7 mouse cellular contexts compared by ENCODE assay signal in genomic region chr4:134915223-134916050, GRCm38 (mm10). TPM values are rescaled to one million over a fixed set of nuclear protein-coding genes. Genes with fewer than 3 reads are reported as not detected.
DNase-seq lines count a peak whose midpoint lies in the region; ATAC-seq lines count a peak whose summit lies in the region.

No protein-coding gene starts in this region.

- DNase-seq in lung, postnatal 10 days: no peak
- no peak for DNase-seq in spleen, postnatal 36 days (ENCODE audit: low spot score in 2 of 2)
- DNase-seq in cerebellum, adult 9-10 months: no peak

- H3K9me3 ChIP-seq in lung, embryonic 15.5 days: no peaks in the 10 kb centered on the region
- H3K9me3 ChIP-seq in embryonic facial prominence, embryonic 12.5 days: no peaks in the 10 kb centered on the region
- no peaks in the 10 kb centered on the region for H3K9me3 ChIP-seq in hindbrain, embryonic 13.5 days
- no peaks in the 10 kb centered on the region for H3K9me3 ChIP-seq in midbrain, embryonic 16.5 days (replicated peaks; ENCODE audit: control insufficient read depth, low read length, poor library complexity, severe bottlenecking)

- H3K27me3 ChIP-seq in lung, embryonic 15.5 days: no peaks in the 10 kb centered on the region
- no peaks in the 10 kb centered on the region for H3K27me3 ChIP-seq in embryonic facial prominence, embryonic 12.5 days
- no peaks in the 10 kb centered on the region for H3K27me3 ChIP-seq in hindbrain, embryonic 13.5 days
- no peaks in the 10 kb centered on the region for H3K27me3 ChIP-seq in midbrain, embryonic 16.5 days (ENCODE audit: control insufficient read depth, insufficient read depth, low read depth, low read length)

- H3K36me3 ChIP-seq in lung, embryonic 15.5 days: peaks cover 18% of the 10 kb centered on the region; the same call in 1 of the 2 replicates
- peaks cover 13% of the 10 kb centered on the region for H3K36me3 ChIP-seq in embryonic facial prominence, embryonic 12.5 days
- peaks cover 15% of the 10 kb centered on the region for H3K36me3 ChIP-seq in hindbrain, embryonic 13.5 days
- no peaks in the 10 kb centered on the region for H3K36me3 ChIP-seq in midbrain, embryonic 16.5 days (ENCODE audit: control insufficient read depth, insufficient read depth, low read length)

- H3K4me3 ChIP-seq in lung, embryonic 15.5 days: peak overlapping the region; percentile 89
- peak overlapping the region; percentile 86 for H3K4me3 ChIP-seq in embryonic facial prominence, embryonic 12.5 days
- H3K4me3 ChIP-seq in hindbrain, embryonic 13.5 days: peak overlapping the region; percentile 94
- H3K4me3 ChIP-seq in midbrain, embryonic 16.5 days (ENCODE audit: low read depth, low read length): peak overlapping the region; percentile 79

- peak overlapping the region; percentile 65 for H3K4me2 ChIP-seq in lung, embryonic 15.5 days
- peak overlapping the region; percentile 54 for H3K4me2 ChIP-seq in embryonic facial prominence, embryonic 12.5 days (replicated peaks)
- peak overlapping the region; percentile 69 for H3K4me2 ChIP-seq in hindbrain, embryonic 13.5 days
- peak overlapping the region; percentile 53 for H3K4me2 ChIP-seq in midbrain, embryonic 16.5 days (ENCODE audit: low read length)

- WGBS in lung, embryonic 15.5 days: 50% methylated on average over 14 of the region's 14 CpGs
- 58% methylated on average over 14 of the region's 14 CpGs for WGBS in embryonic facial prominence, embryonic 12.5 days
- WGBS in hindbrain, embryonic 13.5 days: 59% methylated on average over 14 of the region's 14 CpGs
- 59% methylated on average over 14 of the region's 14 CpGs for WGBS in midbrain, embryonic 16.5 days

- peaks cover 17% of the 10 kb centered on the region for H3K4me1 ChIP-seq in lung, embryonic 15.5 days
- peaks cover 8% of the 10 kb centered on the region; the same call in 1 of the 2 replicates for H3K4me1 ChIP-seq in embryonic facial prominence, embryonic 12.5 days
- peaks cover 22% of the 10 kb centered on the region for H3K4me1 ChIP-seq in hindbrain, embryonic 13.5 days (replicated peaks)
- H3K4me1 ChIP-seq in midbrain, embryonic 16.5 days (ENCODE audit: control insufficient read depth, insufficient read depth, low read length): peaks cover 9% of the 10 kb centered on the region

- no peak for ATAC-seq in lung, embryonic 15.5 days (ENCODE audit: borderline replicate concordance, extremely low read depth, low FRiP score, low TSS enrichment)
- peak; percentile 57; the same call in 1 of the 2 replicates for ATAC-seq in embryonic facial prominence, embryonic 12.5 days (ENCODE audit: insufficient number of reproducible peaks, insufficient read depth, low FRiP score, low TSS enrichment)
- peak; percentile 65 for ATAC-seq in hindbrain, embryonic 13.5 days (ENCODE audit: low FRiP score)
- ATAC-seq in midbrain, embryonic 16.5 days: peak; percentile 54

- peak overlapping the region; percentile 84; the same call in 1 of the 2 replicates for H3K9ac ChIP-seq in lung, embryonic 15.5 days
- peak overlapping the region; percentile 94 for H3K9ac ChIP-seq in embryonic facial prominence, embryonic 12.5 days
- H3K9ac ChIP-seq in hindbrain, embryonic 13.5 days: peak overlapping the region; percentile 95
- H3K9ac ChIP-seq in midbrain, embryonic 16.5 days (ENCODE audit: low read depth, low read length): peak overlapping the region; percentile 92

- H3K27ac ChIP-seq in lung, embryonic 15.5 days: peak overlapping the region; percentile 89; the same call in 1 of the 2 replicates
- peak overlapping the region; percentile 91 for H3K27ac ChIP-seq in embryonic facial prominence, embryonic 12.5 days
- peak overlapping the region; percentile 95; the same call in 1 of the 2 replicates for H3K27ac ChIP-seq in hindbrain, embryonic 13.5 days
- peak overlapping the region; percentile 89 for H3K27ac ChIP-seq in midbrain, embryonic 16.5 days (ENCODE audit: low read length)

RNA-seq across cellular contexts. Expression of gene Tmem50a, which starts 0.6 kb away (rescaled TPM):
- polyA plus RNA-seq in lung, embryonic 15.5 days (2015; fragmentation: Nextera tagmentation; extraction: Ambion mirVana): 172 and 184 TPM in 2 replicates
- 160 and 161 TPM in 2 replicates for polyA plus RNA-seq in embryonic facial prominence, embryonic 12.5 days (2016; fragmentation: Nextera tagmentation; extraction: Ambion mirVana)
- 211 and 212 TPM in 2 replicates for polyA plus RNA-seq in hindbrain, embryonic 13.5 days (2015; fragmentation: Nextera tagmentation; extraction: Ambion mirVana)
- polyA plus RNA-seq in midbrain, embryonic 16.5 days (2015; fragmentation: Nextera tagmentation; extraction: Ambion mirVana): 237 and 253 TPM in 2 replicates

RNA-seq across cellular contexts. Expression of gene Rsrp1, which starts 8.0 kb away (rescaled TPM):
- polyA plus RNA-seq in lung, embryonic 15.5 days (2015; fragmentation: Nextera tagmentation; extraction: Ambion mirVana): 369 and 412 TPM in 2 replicates
- 496 and 536 TPM in 2 replicates for polyA plus RNA-seq in embryonic facial prominence, embryonic 12.5 days (2016; fragmentation: Nextera tagmentation; extraction: Ambion mirVana)
- polyA plus RNA-seq in hindbrain, embryonic 13.5 days (2015; fragmentation: Nextera tagmentation; extraction: Ambion mirVana): 538 and 556 TPM in 2 replicates
- polyA plus RNA-seq in midbrain, embryonic 16.5 days (2015; fragmentation: Nextera tagmentation; extraction: Ambion mirVana): 576 and 581 TPM in 2 replicates

RNA-seq across cellular contexts. Expression of gene Syf2, which starts 15.3 kb away (rescaled TPM):
- 64.0 and 73.8 TPM in 2 replicates for polyA plus RNA-seq in lung, embryonic 15.5 days (2015; fragmentation: Nextera tagmentation; extraction: Ambion mirVana)
- polyA plus RNA-seq in embryonic facial prominence, embryonic 12.5 days (2016; fragmentation: Nextera tagmentation; extraction: Ambion mirVana): 75.3 and 77.2 TPM in 2 replicates
- 65.5 and 70.4 TPM in 2 replicates for polyA plus RNA-seq in hindbrain, embryonic 13.5 days (2015; fragmentation: Nextera tagmentation; extraction: Ambion mirVana)
- polyA plus RNA-seq in midbrain, embryonic 16.5 days (2015; fragmentation: Nextera tagmentation; extraction: Ambion mirVana): 61.9 and 64.7 TPM in 2 replicates

RNA-seq across cellular contexts. Expression of gene Rhd, which starts 51.1 kb away (rescaled TPM):
- 2.3 and 5.4 TPM in 2 replicates for polyA plus RNA-seq in lung, embryonic 15.5 days (2015; fragmentation: Nextera tagmentation; extraction: Ambion mirVana)
- 6.8 and 8.5 TPM in 2 replicates for polyA plus RNA-seq in embryonic facial prominence, embryonic 12.5 days (2016; fragmentation: Nextera tagmentation; extraction: Ambion mirVana)
- 1.3 and 2.3 TPM in 2 replicates for polyA plus RNA-seq in hindbrain, embryonic 13.5 days (2015; fragmentation: Nextera tagmentation; extraction: Ambion mirVana)
- 1.3 and 1.4 TPM in 2 replicates for polyA plus RNA-seq in midbrain, embryonic 16.5 days (2015; fragmentation: Nextera tagmentation; extraction: Ambion mirVana)
